Mouse (Mus musculus): ENCODE data around the gene Utp11. TPM values are rescaled to one million over a fixed set of nuclear protein-coding genes. Genes with fewer than 3 reads are reported as not detected.

Gene Utp11
- polyA plus RNA-seq, 1 experiment from 2014 or later: 37.9 TPM

DNA sequence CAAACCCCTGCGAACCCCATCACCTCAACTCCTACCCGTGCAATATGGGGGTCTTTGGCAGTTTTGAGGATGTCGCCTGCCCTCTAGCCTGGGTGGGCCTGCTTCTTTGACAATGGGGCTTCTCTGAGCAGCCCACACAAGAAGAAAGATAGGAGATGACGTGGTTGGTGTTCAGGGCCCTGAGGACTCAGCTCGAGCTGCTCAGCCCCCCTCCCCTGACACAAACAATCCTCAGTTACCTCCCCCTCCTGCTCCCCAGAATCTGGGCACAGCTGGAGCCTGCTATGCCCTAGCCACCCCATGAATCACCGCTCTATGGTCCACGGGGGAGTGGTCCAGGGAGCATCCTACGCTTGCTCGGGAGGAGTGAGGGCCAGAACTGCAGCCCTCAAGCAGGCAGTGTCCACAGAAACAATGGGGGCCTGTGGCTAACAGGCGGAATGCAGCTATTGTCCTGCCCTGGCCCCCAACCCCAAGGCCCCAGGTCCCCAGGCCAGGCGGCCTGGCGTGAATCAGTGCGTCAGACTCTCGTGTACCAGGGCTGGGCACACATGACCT, 25.8 kb downstream of the Utp11 start:
- H3K9ac ChIP-seq (ENCODE audit: low read depth, low read length): no peak overlapping the region; the same call in 1 of the 2 replicates
- H3K4me1 ChIP-seq (ENCODE audit: control insufficient read depth, insufficient read depth, low read depth, low read length): peaks cover 19% of the 10 kb centered on the region
- H3K27me3 ChIP-seq (replicated peaks; ENCODE audit: control insufficient read depth, insufficient read depth, low read length): peaks cover 35% of the 10 kb centered on the region
- H3K4me3 ChIP-seq (ENCODE audit: low read length): no peak overlapping the region
- 26% methylated on average over 14 of the region's 14 CpGs for WGBS
- H3K9me3 ChIP-seq (ENCODE audit: control insufficient read depth, low read length): no peaks in the 10 kb centered on the region
- no peak for ATAC-seq
- no peak overlapping the region for H3K27ac ChIP-seq (ENCODE audit: low read depth, low read length)
- H3K4me2 ChIP-seq (ENCODE audit: low read length): no peak overlapping the region
- H3K36me3 ChIP-seq (ENCODE audit: control insufficient read depth, insufficient read depth, low read length): no peaks in the 10 kb centered on the region

DNA sequence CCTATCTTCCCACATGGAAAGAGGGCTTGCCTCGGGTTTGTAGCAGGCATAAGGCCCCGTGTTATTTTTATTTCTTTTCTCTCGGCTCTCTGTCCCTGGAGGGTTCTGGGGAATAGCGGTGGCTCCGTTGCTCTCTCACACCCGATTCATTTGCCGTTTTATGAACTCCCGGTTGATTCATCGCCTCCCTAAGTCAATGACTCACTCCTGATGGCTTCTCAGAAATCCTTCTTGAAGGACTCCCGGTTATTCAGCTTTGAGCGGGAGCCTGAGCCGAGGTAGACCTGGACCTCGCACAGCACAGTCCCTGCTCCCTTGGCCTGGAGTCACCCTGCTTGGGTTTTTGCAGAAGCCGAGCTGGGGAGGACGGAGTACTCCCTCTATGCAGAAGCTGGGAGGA, 28.8 kb downstream of the Utp11 start:
- no peaks in the 10 kb centered on the region for H3K36me3 ChIP-seq (ENCODE audit: control insufficient read depth, insufficient read depth, low read length)
- H3K4me3 ChIP-seq (ENCODE audit: low read length): no peak overlapping the region
- peaks cover 12% of the 10 kb centered on the region for H3K4me1 ChIP-seq (ENCODE audit: control insufficient read depth, insufficient read depth, low read depth, low read length)
- H3K4me2 ChIP-seq (ENCODE audit: low read length): no peak overlapping the region
- 54% methylated on average over 15 of the region's 15 CpGs for WGBS
- no peaks in the 10 kb centered on the region for H3K9me3 ChIP-seq (ENCODE audit: control insufficient read depth, low read length)
- peaks cover 47% of the 10 kb centered on the region for H3K27me3 ChIP-seq (replicated peaks; ENCODE audit: control insufficient read depth, insufficient read depth, low read length)
- no peak overlapping the region for H3K27ac ChIP-seq (ENCODE audit: low read depth, low read length)
- ATAC-seq: no peak
- no peak overlapping the region for H3K9ac ChIP-seq (ENCODE audit: low read depth, low read length)

GRCm38 (mm10) chr4:124664185-124664584, 29.2 kb downstream of the Utp11 start:
- Histone ChIP-seq H3K4me3 (ENCODE audit: low read length) (no peak overlapping the region), H3K27ac (ENCODE audit: low read depth, low read length) (no peak overlapping the region), H3K4me2 (ENCODE audit: low read length) (no peak overlapping the region), H3K4me1 (ENCODE audit: control insufficient read depth, insufficient read depth, low read depth, low read length) (peaks cover 17% of the 10 kb centered on the region), H3K27me3 (replicated peaks; ENCODE audit: control insufficient read depth, insufficient read depth, low read length) (peaks cover 47% of the 10 kb centered on the region), H3K9me3 (ENCODE audit: control insufficient read depth, low read length) (no peaks in the 10 kb centered on the region), H3K9ac (ENCODE audit: low read depth, low read length) (no peak overlapping the region), H3K36me3 (ENCODE audit: control insufficient read depth, insufficient read depth, low read length) (no peaks in the 10 kb centered on the region)
- WGBS: 46% methylated on average over 9 of the region's 9 CpGs
- ATAC-seq: no peak

DNA sequence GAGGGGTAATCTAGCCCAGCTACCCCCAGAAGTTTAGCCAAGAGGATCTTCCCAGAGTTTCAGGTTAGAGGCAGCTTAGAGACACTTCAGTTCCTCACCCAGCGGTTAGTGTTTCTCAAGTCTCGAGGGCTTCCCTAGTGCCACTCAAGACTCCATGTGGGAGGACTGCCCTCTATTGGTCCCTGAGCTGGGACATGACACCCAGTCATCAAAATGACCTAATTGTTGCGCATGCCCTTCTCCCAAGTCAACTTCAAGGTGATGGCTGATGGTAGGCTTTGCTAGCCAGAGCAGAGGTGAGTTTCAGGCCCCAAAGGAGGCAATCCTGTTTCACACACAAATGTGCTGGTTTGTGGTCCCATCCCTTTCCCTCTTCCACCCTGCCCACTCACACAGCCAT, 30.4 kb downstream of the Utp11 start:
- no peak overlapping the region for H3K9ac ChIP-seq (ENCODE audit: low read depth, low read length)
- WGBS: 66% methylated on average over 3 of the region's 3 CpGs
- H3K4me2 ChIP-seq (ENCODE audit: low read length): no peak overlapping the region
- H3K4me3 ChIP-seq (ENCODE audit: low read length): no peak overlapping the region
- H3K4me1 ChIP-seq (ENCODE audit: control insufficient read depth, insufficient read depth, low read depth, low read length): peaks cover 21% of the 10 kb centered on the region
- H3K27me3 ChIP-seq (replicated peaks; ENCODE audit: control insufficient read depth, insufficient read depth, low read length): peaks cover 54% of the 10 kb centered on the region
- H3K27ac ChIP-seq (ENCODE audit: low read depth, low read length): no peak overlapping the region
- no peak for ATAC-seq
- no peaks in the 10 kb centered on the region for H3K9me3 ChIP-seq (ENCODE audit: control insufficient read depth, low read length)
- no peaks in the 10 kb centered on the region for H3K36me3 ChIP-seq (ENCODE audit: control insufficient read depth, insufficient read depth, low read length)

DNA sequence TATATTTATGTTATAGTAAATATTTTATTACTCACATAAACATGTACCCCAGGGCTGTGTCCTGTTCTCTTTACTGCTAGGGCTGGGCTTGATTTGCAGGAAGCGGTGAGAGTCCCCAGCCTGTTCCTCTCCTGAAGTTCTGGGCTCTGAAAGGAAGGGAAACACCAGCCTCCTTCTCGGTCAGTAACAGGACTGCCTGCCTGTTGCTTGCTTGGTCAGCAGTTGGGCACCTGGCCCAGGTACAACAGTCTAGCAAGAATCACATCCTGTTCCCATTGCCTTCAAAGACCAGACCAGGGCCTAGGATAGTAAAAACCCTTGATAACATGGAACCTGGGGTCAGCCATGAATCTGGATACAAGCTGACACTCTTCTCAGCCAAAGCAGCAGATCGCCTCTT, 32.8 kb downstream of the Utp11 start:
- H3K27me3 ChIP-seq (replicated peaks; ENCODE audit: control insufficient read depth, insufficient read depth, low read length): peaks cover 38% of the 10 kb centered on the region
- WGBS: 58% methylated on average over 3 of the region's 3 CpGs
- H3K4me1 ChIP-seq (ENCODE audit: control insufficient read depth, insufficient read depth, low read depth, low read length): peaks cover 24% of the 10 kb centered on the region

GRCm38 (mm10) chr4:124659251-124660217, 33.9 kb downstream of the Utp11 start:
- Histone ChIP-seq H3K9me3 (ENCODE audit: control insufficient read depth, low read length) (no peaks in the 10 kb centered on the region), H3K4me3 (ENCODE audit: low read length) (peak overlapping the region; percentile 58), H3K4me2 (ENCODE audit: low read length) (peak overlapping the region; percentile 88), H3K4me1 (ENCODE audit: control insufficient read depth, insufficient read depth, low read depth, low read length) (peaks cover 22% of the 10 kb centered on the region), H3K9ac (ENCODE audit: low read depth, low read length) (peak overlapping the region; percentile 48), H3K36me3 (ENCODE audit: control insufficient read depth, insufficient read depth, low read length) (no peaks in the 10 kb centered on the region), H3K27ac (ENCODE audit: low read depth, low read length) (no peak overlapping the region), H3K27me3 (replicated peaks; ENCODE audit: control insufficient read depth, insufficient read depth, low read length) (peaks cover 44% of the 10 kb centered on the region)
- WGBS: 1% methylated on average over 68 of the region's 68 CpGs
- ATAC-seq: no peak

More for the DNA sequence above, 32.8 kb downstream of the Utp11 start:
- Histone ChIP-seq H3K4me2 (ENCODE audit: low read length) (peak overlapping the region; percentile 22), H3K4me3 (ENCODE audit: low read length) (no peak overlapping the region), H3K9ac (ENCODE audit: low read depth, low read length) (no peak overlapping the region), H3K9me3 (ENCODE audit: control insufficient read depth, low read length) (no peaks in the 10 kb centered on the region), H3K36me3 (ENCODE audit: control insufficient read depth, insufficient read depth, low read length) (no peaks in the 10 kb centered on the region), H3K27ac (ENCODE audit: low read depth, low read length) (no peak overlapping the region)
- ATAC-seq: no peak

DNA sequence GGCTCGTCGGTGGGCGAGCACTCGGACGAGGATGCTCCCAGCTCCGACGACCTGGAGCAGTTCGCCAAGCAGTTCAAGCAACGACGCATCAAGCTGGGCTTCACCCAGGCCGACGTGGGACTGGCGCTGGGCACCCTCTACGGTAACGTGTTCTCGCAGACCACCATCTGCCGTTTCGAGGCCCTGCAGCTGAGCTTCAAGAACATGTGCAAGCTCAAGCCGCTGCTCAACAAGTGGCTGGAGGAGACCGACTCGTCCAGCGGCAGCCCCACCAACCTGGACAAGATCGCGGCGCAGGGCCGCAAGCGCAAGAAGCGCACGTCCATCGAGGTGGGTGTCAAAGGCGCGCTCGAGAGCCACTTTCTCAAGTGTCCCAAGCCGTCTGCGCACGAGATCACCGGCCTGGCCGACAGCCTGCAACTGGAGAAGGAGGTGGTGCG, 35.0 kb downstream of the Utp11 start:
- WGBS: under 1% methylated on average over 36 of the region's 39 CpGs

GRCm38 (mm10) chr4:124657781-124658180, 35.6 kb downstream of the Utp11 start:
- Histone ChIP-seq H3K27me3 (replicated peaks; ENCODE audit: control insufficient read depth, insufficient read depth, low read length) (peaks cover 50% of the 10 kb centered on the region), H3K27ac (ENCODE audit: low read depth, low read length) (no peak overlapping the region), H3K4me2 (ENCODE audit: low read length) (peak overlapping the region; percentile 88), H3K9ac (ENCODE audit: low read depth, low read length) (peak overlapping the region; percentile 38), H3K4me3 (ENCODE audit: low read length) (peak overlapping the region; percentile 58), H3K4me1 (ENCODE audit: control insufficient read depth, insufficient read depth, low read depth, low read length) (peaks cover 25% of the 10 kb centered on the region), H3K9me3 (ENCODE audit: control insufficient read depth, low read length) (no peaks in the 10 kb centered on the region), H3K36me3 (ENCODE audit: control insufficient read depth, insufficient read depth, low read length) (no peaks in the 10 kb centered on the region)
- under 1% methylated on average over 31 of the region's 61 CpGs for WGBS
- ATAC-seq: peak; percentile 1

More for the DNA sequence above, 35.0 kb downstream of the Utp11 start:
- Histone ChIP-seq H3K9ac (ENCODE audit: low read depth, low read length) (peak overlapping the region; percentile 55), H3K9me3 (ENCODE audit: control insufficient read depth, low read length) (no peaks in the 10 kb centered on the region), H3K4me2 (ENCODE audit: low read length) (peak overlapping the region; percentile 88), H3K27me3 (replicated peaks; ENCODE audit: control insufficient read depth, insufficient read depth, low read length) (peaks cover 49% of the 10 kb centered on the region), H3K4me3 (ENCODE audit: low read length) (peak overlapping the region; percentile 58), H3K36me3 (ENCODE audit: control insufficient read depth, insufficient read depth, low read length) (no peaks in the 10 kb centered on the region), H3K4me1 (ENCODE audit: control insufficient read depth, insufficient read depth, low read depth, low read length) (peaks cover 21% of the 10 kb centered on the region), H3K27ac (ENCODE audit: low read depth, low read length) (no peak overlapping the region)
- no peak for ATAC-seq
